Mouse (Mus musculus): Measurements from ENCODE around the gene Fbxo10.
A peak's percentile ranks its signal among the peaks of the same experiment; 100 is the strongest.
"Not testable (repeated sequence)": the region's sequence is repeated elsewhere in the genome, so short reads cannot be mapped to it uniquely, and the experiment has no call there.

The Fbxo10 gene

DNA sequence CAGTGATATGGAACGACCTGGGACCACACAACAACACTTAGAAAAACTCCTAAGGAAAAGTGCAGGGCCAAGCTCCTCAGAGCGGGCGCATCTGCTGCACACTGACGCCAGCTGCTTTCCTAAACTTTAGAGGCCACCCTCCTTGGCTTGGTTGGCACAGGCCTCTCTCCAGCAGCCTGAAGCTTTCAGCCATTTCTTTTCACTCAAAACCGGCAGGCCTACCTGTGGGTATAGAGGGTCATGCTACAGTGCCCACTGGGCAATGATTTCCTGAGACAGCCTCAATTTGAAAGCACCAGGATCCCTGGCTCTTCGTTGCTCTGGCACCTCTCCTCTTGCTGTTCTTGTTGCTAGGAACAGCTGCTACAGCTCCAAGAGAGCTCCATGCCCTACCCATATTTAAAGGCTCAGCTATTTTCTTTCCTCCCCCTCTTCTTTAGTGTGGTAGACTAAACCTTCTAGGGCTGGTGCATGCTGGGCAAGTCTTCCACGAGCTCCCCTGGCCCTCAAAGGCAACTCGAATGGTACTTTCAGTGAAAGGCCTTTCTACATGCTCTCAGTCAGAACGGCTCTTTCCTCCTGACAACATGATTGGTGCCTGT is 37.0 kb downstream of the Fbxo10 start:
- no peak for DNase-seq

DNA sequence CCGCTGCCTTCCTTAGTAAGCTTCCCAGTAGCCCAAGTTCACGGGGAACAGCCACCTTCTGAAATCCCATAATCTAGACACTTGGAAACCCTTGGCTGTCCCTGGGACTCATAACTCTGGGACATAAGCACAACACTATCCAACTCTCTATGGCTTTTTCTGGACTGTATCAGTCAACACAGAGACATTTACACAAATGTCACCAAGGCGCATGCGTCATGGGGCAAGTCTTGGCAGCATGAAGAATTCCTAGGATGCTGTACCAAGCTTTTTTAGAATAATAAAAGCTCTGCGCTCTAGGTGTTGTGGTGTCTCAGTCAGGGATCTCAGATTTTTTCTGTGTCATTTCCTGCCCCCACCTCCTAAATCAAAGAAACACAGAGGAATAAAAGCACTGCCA is 37.7 kb downstream of the Fbxo10 start:
- no peak for DNase-seq

DNA sequence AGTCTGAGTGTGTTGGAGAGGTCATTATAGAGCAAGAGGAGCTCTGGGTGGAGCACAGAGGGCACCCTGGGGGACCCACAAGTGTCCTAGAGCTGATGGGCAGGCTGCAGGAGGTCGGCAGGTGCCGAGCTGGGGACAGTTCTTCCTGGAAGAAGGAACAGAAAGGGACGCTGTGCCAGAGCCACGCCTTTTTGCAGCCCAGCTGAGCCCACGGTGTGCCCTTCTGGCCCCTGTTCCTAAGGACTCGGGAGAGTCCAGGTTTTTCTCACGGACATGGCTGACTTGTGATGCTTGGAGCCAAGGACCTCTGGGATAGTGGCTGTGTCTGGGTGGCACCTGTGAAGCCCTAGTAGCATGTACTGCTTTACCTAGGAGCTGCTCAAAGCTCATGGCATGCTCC is 43.6 kb downstream of the Fbxo10 start:
- no peak for DNase-seq

DNA sequence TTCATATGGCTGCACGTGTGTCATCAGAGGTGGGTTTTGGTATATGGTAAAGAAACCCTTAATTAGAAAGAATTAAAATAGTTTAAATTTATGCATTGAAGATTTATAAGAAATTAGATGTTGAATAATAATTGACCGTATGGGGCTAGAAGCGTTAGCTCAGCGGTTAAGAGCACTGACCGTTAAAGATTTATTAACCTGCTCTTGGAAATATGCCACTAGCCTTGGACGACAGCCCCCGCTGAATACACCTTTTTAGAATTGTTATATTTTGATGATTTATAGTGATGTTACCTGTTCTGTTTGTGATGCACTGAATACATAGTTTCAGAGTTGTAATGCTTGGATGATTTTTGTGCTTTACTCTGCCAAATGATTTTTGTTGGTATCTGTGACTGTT is 44.9 kb downstream of the Fbxo10 start:
- not testable (repeated sequence) for DNase-seq

DNA sequence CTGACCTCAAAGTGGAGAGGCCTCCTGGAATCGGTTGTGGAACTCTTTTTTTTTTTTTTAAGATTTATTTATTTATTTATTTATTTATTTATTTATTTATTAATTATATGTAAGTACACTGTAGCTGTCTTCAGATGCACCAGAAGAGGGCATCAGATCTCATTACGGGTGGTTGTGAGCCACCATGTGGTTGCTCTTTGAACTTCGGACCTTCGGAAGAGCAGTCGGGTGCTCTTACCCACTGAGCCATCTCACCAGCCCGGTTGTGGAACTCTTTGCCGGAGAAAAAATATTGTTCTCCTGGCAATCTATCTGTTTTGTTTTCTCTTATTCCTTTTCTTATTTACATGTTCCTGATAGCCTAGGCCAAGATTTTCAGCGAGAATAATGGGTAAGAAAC is 45.5 kb downstream of the Fbxo10 start:
- DNase-seq = not testable (repeated sequence)

DNA sequence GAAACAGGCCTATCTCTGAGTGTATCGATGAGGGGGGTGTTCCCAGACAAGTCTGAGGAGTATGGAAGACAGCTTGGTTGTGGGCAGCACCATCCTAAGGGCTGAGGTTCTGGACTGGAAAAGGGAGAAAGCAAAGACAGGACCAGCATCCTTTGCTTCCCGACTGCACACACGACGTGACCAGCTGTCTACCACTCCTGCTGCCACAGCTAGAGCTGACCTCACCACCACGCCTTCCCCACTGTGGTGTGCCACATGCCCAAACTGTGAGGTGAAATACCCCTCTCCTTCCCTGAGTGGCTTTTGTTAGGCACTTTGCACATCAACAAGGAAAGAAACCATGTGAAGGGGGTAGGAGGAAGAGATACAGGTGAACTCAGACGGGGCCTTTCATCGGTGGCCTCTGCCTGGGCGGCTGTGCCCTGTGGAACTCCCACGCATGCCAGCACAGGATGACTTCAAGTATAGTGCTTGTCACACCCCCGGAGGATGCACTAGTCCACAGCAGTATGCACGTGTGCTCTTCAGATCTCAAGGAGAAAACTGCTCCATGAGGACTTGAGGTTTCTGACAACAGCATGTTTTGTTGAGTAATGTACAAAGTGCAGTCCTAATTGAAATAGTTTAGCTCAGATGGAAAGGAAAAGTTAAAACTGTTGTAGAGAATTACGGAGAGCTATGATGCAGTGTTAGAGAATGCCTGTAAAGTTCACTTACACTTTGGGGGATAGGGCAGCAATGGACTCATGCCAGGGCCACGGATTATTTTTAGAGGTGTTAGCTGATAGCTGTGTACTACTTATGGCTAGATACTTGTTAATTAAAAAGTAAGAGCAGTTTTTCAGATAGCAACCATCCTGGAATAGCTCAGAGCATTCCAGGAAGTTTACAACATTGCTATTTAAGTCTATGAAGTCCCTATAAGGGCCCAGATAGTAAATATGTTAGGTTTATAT is 46.7 kb downstream of the Fbxo10 start:
- DNase-seq = no peak

DNA sequence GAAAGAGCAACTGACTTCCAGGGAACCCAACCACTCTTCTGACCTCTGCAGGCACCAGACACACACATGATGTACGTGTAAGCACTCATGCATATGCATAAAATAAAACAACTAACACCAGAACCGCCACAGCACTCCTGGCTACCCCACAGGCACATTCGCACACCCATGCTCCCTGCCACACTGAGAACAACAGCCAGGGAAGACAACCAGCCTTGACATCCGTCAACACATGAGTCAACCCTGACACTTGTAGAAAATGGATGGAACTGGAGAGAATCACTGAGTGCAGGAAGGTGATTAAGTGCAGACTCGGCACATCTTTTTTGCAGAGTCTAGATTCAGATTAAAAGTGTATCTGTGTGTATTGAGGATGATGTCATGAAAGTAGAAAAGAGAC is 47.8 kb downstream of the Fbxo10 start:
- DNase-seq = no peak

DNA sequence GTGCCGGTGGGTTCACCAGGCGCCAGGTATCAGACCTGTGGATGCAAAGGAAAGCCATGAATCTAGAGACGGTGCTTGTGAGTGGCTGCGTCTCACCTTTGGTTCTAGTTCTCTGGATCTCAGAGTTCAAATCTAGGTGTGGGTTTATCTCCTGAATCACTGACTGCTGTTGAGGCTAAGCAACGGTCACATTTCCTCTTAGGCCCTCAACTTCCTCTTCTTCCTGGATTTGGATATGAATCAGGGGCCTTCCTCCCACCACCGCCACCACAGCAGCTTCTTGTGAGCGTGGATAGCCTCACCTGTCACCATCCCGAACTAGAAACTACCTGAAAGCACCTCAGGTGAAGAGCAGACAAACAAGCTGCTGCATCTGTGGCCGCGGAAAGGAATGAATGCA is 48.4 kb downstream of the Fbxo10 start:
- no peak for DNase-seq

DNA sequence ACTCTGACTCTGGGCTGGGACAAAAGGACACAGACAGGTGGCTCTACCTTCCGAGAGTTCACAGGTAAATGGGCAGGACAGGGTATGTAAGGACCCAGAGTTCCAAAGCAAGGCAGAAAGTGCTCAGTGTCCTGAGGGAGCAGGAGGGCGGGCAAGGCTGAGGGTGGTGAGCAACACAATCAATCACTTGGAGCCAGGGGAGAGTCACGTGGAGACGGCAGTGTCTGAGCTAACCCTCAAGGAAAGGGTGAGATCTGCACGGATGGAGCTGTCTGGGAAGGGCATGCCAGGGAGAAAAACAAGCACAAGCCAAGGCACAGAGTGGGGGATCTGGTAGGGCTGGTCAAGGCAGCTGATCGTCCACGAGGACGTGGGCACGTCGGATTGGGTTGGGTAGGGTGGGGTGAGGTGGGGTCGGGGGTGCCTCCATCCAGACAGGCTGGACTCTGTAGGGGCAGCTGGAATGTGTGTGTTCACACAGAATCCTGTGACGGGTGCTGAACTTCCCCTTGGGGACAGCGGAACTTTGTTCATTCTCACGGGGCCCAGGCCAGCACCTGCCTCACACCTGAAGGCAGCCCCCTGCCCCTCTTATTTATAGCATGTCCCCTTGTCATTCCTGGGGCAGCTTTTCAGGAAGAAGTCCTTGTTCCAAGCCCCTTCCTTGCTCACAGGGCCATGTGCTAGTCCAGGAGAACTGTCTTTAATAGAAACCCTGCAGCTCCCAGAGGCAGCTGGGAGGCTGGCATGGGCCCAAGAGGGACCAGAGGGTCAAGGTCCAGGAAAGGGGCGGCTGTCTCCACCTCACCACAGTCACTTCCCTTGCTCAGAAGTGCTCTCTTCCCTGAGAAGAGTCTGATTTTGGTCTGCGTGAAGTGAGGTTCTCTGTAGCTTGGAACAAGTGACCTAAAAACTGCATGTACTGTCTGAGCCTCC is 49.4 kb downstream of the Fbxo10 start:
- DNase-seq = no peak

DNA sequence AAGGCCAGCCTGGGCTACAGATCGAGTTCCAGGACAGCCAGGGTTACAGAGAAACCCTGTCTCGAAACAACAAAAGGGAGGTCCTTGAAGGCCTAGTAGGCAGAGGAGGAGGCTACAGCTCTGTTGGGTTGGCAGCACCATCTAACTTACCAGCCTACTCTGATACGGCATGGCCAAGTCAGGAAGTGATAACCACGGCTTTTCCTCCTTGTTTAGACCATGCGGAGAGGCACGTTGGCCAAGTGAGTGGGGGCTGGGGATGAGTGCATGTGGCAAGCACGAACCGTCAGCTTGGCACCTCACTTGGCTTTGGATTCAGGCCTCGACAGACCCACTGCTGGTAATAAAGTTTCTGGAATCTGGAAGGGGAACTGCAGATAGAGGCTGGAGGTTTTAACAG is 51.8 kb downstream of the Fbxo10 start:
- no peak for DNase-seq

DNA sequence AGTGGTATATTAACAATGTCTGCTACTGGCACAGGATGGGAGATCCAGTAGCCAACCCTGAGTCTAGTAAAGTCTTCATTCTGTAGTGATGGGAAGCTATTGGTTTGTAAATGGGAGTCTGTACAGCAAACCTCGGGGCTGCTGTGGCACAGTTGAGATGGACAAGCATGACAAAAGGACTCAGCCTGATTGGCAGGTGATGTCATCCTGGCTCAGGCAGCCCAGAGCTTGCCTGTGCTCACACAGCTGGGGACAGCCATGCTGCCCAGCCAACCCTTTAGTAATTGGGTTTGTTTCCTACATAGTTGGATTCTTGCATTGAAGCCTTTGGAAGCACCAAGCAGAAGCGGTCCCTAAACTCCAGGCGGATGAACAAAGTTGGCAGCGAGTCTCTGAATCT is 57.9 kb downstream of the Fbxo10 start:
- DNase-seq = no peak

DNA sequence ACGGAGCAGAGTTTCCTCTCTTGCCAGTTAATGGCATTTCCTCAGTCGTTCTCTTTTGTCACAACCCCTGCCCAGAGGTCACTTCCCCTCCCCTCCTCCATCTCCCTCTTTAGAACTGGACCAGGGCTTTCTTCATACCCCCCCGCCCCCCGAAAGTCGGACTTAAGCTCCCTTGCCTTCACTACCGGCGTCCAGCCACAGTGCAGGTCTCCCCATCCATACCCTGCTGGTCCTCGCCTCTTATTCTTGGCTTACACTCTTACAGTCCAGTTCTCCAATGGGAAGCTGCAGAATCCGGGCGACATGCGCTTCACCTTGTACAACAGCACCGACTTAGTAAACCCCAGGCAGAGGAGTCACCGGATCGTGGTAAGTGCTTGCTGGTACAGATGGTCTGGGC is 65.4 kb downstream of the Fbxo10 start:
- no peak for DNase-seq

DNA sequence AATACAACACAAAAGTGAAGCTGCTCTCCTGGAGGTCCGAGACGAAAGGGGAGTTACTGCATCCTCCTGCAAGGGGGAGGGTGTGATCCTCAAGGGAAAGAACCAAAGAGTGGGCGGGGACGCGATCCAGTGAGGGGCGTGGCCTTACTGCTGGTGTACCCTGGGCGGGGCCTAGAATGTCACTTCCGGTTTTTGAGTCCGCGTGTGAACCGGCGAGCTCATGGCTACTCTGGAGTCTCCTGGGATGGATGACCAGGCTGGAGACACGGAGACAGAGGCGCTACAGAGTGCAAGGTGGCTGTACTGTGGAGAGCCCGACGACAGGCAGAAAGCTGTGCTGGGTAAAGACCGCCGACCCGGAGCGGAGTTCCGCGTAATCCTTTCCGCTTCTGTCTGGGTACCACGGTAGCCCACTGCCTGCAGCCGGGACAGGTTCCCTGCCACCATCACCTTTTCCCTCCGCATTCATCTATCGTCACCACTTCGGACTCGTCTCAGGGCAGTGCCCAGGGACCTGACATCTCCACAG is 65.9 kb downstream of the Fbxo10 start, which contains the start of gene Polr1e:
Gene Polr1e (plus strand): TSS at position 132 of the 529 bp plus-strand sequence.
- DNase-seq = peak; percentile 94

DNA sequence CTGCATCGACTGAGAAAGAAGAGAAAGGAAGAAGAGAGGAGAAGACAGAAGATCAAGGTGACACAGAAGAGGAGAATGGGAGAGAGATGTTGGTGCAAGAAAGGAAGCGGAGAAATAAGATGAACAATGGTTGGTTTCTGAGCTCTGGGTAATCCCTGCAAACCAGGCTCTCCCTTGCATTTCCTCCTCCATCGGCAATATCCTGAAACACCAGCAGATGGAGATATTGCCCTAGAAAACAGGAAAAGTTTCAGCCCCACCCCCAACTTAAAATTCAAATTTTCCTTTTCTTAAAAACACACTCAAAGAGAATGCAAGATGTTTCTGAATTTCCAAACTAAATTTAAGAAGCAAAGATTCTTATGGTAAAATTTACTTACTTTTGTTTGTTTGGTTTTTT is 68.8 kb downstream of the Fbxo10 start:
- peak; percentile 63 for DNase-seq

DNA sequence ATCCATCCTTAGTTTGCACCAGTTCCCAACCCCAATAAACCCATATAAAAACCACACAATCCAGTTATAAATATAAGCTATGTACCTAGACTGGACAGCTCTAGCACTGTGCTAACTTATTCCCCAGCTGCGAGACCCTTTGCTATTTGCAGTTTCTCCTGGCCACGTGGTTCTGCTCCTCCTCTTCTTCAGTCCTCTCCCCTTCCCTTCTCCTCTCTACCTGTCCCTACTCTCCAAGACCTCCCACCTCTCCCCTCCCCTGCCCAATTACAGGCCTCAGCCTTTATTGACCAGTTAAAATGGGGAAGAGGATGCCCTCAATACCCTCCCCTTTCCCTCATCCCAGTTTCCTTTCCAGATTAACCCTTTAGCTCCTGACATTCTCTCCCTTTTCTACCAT is 70.9 kb downstream of the Fbxo10 start:
- no peak for DNase-seq

DNA sequence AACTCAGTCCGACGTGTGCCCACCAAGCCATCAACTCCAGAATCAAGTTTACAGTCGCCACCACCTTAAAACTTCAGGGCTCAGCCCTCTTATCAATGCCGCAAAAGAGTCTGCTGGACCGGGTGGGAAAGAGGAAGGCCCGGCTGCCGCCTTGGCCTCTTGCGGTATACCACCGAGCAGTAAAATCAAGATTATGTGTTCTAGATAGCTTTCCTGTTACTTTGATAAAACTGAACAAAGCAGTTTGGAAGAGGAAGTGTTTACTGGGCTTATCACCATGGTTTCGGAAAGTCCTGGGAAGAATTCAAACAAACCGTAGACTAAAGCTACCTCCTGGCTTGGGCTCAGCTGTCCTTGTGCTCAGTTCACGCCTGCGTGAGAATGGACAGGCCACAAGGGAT is 71.4 kb downstream of the Fbxo10 start:
- DNase-seq = no peak

DNA sequence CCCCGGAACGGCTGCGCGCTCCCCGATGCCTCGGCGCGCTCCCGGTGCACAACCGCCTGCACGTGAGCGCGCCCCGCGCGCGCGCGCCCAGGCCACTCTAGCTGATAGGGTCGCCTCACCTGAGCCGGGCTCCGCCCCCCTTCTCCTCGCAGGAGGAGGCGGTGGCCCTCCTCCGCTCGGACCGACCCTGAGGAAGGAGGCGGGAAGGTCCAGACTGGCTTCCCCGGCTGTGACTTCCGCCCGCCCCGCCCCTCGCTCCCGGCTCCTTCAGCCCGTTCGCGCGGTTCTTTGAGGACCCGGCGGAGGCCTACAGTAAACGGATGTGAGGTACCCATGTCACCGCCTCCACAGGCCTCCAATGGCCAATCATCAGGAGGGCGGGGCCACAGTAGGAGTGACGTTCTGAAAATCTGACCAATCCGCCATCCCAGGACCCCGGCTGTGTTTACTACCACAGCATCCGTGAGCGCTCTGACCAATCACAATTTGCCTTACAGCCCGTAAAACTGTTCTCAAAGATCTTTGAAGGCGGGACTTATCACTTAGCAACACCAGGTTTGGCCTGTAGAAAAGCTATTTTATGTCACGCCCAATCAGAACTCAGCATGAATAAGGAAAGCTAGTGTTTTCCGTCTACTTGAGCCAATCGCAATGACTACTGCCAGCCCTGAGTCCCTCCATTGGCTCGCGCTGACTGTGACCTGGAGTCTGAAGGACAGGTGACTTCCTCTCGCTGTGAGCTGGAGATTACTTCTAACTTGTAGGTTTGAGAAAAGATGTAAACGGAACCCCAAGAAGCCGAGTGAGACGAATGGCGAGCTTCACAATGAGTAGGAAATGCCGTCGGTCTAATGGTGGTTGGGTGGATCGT is 72.1 kb downstream of the Fbxo10 start, which contains the start of gene Zbtb5:
Gene Zbtb5 (minus strand): TSS at position 308 of the 871 bp plus-strand sequence.
- DNase-seq = peak; percentile 99

DNA sequence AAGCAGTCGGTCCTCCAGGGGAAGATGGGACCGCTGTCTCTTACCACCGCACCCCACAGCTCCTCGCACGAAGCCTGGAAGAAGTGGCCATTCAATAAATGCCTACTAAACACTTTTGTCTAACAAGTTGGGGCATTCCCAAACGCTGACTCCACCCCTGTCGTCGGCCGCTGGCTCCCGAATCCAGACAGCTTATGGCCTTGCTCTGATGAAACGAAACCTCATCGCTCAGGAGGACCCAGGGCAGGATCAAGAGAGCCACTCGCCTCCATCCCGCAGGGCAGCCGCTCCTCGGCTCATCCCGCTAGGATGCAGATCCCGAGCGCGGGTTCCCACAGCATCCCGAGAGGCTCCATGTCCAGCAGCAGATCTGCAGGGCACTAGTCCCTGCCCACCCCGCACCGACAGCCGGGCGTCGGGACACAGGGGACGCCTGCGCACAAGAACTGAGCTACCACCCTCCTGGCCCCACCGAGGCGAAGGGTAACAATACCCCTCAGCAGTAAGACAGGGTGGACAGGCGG is 72.8 kb downstream of the Fbxo10 start:
- DNase-seq = no peak

DNA sequence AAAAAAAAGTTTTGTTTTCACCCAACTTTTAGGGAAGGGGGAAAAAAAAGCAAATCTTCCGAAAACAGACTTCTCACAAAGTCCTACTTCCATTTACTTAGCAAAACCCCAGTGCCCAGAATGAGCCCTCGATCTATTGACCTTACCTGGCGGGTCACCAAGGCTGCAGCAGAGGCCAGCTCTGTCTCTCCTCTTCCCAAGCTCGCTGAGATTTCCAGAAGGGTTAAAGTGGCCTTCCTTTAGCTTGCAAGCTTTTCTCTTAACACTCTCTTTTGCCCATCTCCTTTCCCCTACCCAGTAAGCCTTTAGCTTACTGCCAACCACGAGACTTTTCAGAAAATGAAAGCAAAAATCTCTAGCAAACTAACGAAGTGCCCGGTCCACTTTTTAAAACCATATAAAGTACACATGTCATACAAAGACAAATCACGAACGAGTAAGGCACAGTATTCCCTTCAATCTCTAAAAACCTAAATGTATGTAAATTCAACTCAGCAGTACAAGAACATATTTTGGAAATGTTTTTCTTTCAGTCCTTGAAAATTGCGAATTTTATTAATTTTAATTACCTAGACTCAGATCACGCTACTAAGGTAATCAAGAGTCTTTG is 73.5 kb downstream of the Fbxo10 start:
- no peak for DNase-seq

DNA sequence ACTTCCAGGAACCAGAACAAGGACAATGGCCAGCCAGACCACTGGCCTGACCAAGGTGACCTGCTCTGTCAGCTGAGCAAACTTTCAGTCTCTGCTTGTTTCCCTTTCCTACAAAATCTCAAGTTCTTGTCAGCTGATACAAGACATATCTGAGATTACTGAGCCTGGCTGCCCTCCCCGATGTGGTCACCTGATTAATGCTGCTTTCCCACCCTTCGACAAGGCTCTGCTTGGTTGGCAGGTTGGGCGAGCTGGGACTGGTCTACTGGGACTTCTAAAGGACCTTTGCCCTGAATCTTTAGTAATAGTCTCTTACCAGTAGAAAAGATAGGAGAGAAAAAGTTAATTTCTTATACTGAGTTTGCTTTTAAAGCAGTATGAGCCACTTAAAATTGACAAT is 79.0 kb downstream of the Fbxo10 start:
- DNase-seq = no peak

DNA sequence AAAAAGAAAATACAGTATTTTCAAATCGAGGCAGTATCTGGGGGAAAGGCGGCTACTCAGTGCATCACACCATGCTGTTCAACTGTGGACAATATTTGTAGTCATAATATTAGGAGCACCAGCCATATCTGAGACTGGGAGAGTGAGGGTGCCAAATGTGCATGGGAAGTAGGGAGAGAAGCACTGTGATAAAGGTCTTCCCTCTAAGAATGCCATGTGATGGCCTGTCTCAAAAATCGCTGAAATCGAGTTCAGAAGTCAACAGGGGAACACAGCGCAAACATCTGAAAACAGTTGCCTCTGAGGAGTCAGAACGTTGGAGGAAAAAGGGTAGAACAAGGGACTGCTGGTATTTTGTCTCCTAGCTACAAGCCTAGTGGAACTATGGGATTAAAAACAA is 84.4 kb downstream of the Fbxo10 start:
- no peak for DNase-seq

Measured in thymus, postnatal 25 days (tissue).